In the genomic region with DNA sequence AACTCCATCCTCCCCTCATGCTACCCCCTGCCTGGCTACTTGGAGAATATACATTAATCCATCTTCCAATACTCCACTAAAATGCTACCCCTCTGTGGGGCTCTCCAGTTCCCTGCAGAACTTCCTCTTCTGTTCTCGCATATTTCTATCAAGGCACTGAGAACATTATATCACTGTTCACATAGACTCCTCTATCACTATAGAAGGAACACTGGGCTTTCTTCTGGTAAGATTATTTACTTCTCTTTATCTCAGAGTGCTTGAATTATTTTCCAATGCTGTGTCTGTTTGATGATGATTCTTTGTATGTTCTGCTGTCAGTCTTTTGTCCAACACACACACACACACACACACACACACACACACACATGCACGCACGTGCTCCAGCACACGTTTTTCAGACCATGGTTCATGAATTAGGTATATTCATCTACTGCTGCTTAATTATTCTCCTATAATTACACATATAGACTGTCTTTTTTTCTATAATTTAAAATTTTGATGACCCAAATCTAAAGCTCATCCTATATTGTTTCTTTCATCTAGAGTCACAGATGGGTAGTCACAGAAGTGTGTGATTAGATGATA, we compare ENCODE assay signal across 34 mouse cellular contexts.
"Had no signal": no experiment of that assay in that cellular context is flagged by ENCODE, and none has a peak within 500 bp of the region (broad histone marks: within the 10 kb centered on the region; RNA-seq: fewer than 3 reads in every experiment).

No protein-coding gene starts in this region.

- H3K4me3 ChIP-seq: heart, embryonic 12.5 days; heart, embryonic 13.5 days; heart, embryonic 15.5 days; hindbrain, embryonic 10.5 days; hindbrain, embryonic 12.5 days; hindbrain, embryonic 13.5 days; hindbrain, embryonic 15.5 days; intestine, embryonic 15.5 days; kidney, embryonic 15.5 days; layer of hippocampus, adult 2 months; left cerebral cortex, adult 2 months had no signal

- H3K4me2 ChIP-seq: heart, embryonic 12.5 days; heart, embryonic 13.5 days; heart, embryonic 15.5 days; hindbrain, embryonic 12.5 days; hindbrain, embryonic 13.5 days; hindbrain, embryonic 14.5 days; hindbrain, embryonic 15.5 days; intestine, embryonic 15.5 days; kidney, embryonic 15.5 days had no signal

- H3K27ac ChIP-seq: heart, embryonic 13.5 days; heart, embryonic 15.5 days; hindbrain, embryonic 10.5 days; hindbrain, embryonic 12.5 days; hindbrain, embryonic 13.5 days; hindbrain, embryonic 14.5 days; hindbrain, embryonic 15.5 days; hindbrain, postnatal 0 days; intestine, embryonic 15.5 days; kidney, embryonic 15.5 days; kidney, postnatal 0 days; layer of hippocampus, adult 2 months; left cerebral cortex, adult 2 months had no signal

- H3K9me3 ChIP-seq: heart, embryonic 12.5 days; heart, embryonic 13.5 days; heart, embryonic 15.5 days; hindbrain, embryonic 10.5 days; hindbrain, embryonic 12.5 days; hindbrain, embryonic 13.5 days; hindbrain, embryonic 15.5 days; intestine, embryonic 15.5 days; kidney, embryonic 15.5 days had no signal

- H3K27me3 ChIP-seq: heart, embryonic 12.5 days; heart, embryonic 13.5 days; heart, embryonic 15.5 days; hindbrain, embryonic 12.5 days; hindbrain, embryonic 13.5 days; hindbrain, embryonic 15.5 days; intestine, embryonic 15.5 days; kidney, embryonic 15.5 days had no signal

- H3K36me3 ChIP-seq: heart, embryonic 12.5 days; heart, embryonic 13.5 days; heart, embryonic 15.5 days; hindbrain, embryonic 10.5 days; hindbrain, embryonic 12.5 days; hindbrain, embryonic 13.5 days; hindbrain, embryonic 15.5 days; intestine, embryonic 15.5 days; kidney, embryonic 15.5 days had no signal

- H3K4me1 ChIP-seq: heart, embryonic 15.5 days; hindbrain, embryonic 15.5 days; kidney, embryonic 15.5 days had no signal

- ATAC-seq: hindbrain, embryonic 16.5 days; hindbrain, postnatal 0 days; inflammation-experienced regulatory T-cells, adult 6 months; intestine, embryonic 15.5 days; intestine, embryonic 16.5 days; intestine, postnatal 0 days had no signal

- DNase-seq: heart, postnatal 10 days; heart, postnatal 14 days; heart, postnatal 36 days; heart, postnatal 4 days; kidney, adult 11 months; kidney, adult 18-20 months; kidney, adult 2 months; kidney, adult 8-10 months; kidney, adult 9 months; kidney, postnatal 10 days; kidney, postnatal 14 days; kidney, postnatal 25 days; kidney, postnatal 36 days; kidney, postnatal 4 days; layer of hippocampus, adult 9-11 months; layer of hippocampus, postnatal 36 days had no signal

- H3K9ac ChIP-seq: heart, embryonic 12.5 days; heart, embryonic 13.5 days; heart, embryonic 15.5 days; hindbrain, embryonic 12.5 days; hindbrain, embryonic 13.5 days; hindbrain, embryonic 14.5 days; hindbrain, embryonic 15.5 days; intestine, embryonic 15.5 days; kidney, embryonic 15.5 days had no signal
